Mouse (Mus musculus): Measurements from ENCODE around the gene Spata13. TPM values are rescaled to one million over a fixed set of nuclear protein-coding genes. Genes with fewer than 3 reads are reported as not detected.

Spata13 gene
- polyA plus RNA-seq, 1 experiment from 2014 or later: 14.3 TPM

- Histone ChIP-seq H3K9me3 (ENCODE audit: low read depth, low read length) (no peaks in the 10 kb centered on the region), H3K4me3 (ENCODE audit: low read depth, low read length) (no peak overlapping the region), H3K9ac (no peak overlapping the region), H3K4me2 (no peak overlapping the region), H3K27me3 (ENCODE audit: insufficient read depth, low read length) (no peaks in the 10 kb centered on the region), H3K36me3 (ENCODE audit: insufficient read depth) (no peaks in the 10 kb centered on the region), H3K4me1 (ENCODE audit: insufficient read depth) (0 out of 2 replicates have a peak, but pooled peaks cover 8% of the 10 kb centered on the region), H3K27ac (ENCODE audit: low read depth) (no peak overlapping the region)
- WGBS: 78% methylated on average over 5 of the region's 5 CpGs
- DNase-seq (no peak), ATAC-seq (ENCODE audit: insufficient read depth) (no peak)
- no peak for TF ChIP-seq CTCF (IDR thresholded peaks at IDR 0.05; ENCODE audit: low read depth)
Measured at GRCm38 (mm10) chr14:60711161-60711560, 77.4 kb downstream of the Spata13 start.

GRCm38 (mm10) chr14:60711590-60712288 lies 77.9 kb downstream of the Spata13 start:
- H3K4me2 ChIP-seq: no peak overlapping the region
- H3K9ac ChIP-seq: no peak overlapping the region
- H3K27me3 ChIP-seq (ENCODE audit: insufficient read depth, low read length): no peaks in the 10 kb centered on the region
- no peaks in the 10 kb centered on the region for H3K36me3 ChIP-seq (ENCODE audit: insufficient read depth)
- 86% methylated on average over 6 of the region's 6 CpGs for WGBS
- TF ChIP-seq CTCF (IDR thresholded peaks at IDR 0.05; ENCODE audit: low read depth): peak; percentile 26; the same call in 1 of the 2 replicates
- no peaks in the 10 kb centered on the region for H3K9me3 ChIP-seq (ENCODE audit: low read depth, low read length)
- H3K4me1 ChIP-seq (ENCODE audit: insufficient read depth): 0 out of 2 replicates have a peak, but pooled peaks cover 5% of the 10 kb centered on the region
- H3K27ac ChIP-seq (ENCODE audit: low read depth): no peak overlapping the region
- DNase-seq (no peak), ATAC-seq (ENCODE audit: insufficient read depth) (no peak)
- no peak overlapping the region for H3K4me3 ChIP-seq (ENCODE audit: low read depth, low read length)

GRCm38 (mm10) chr14:60712289-60712830 lies 78.6 kb downstream of the Spata13 start:
- DNase-seq: no peak
- Histone ChIP-seq H3K27ac (ENCODE audit: low read depth) (no peak overlapping the region), H3K9me3 (ENCODE audit: low read depth, low read length) (no peaks in the 10 kb centered on the region), H3K4me1 (ENCODE audit: insufficient read depth) (no peaks in the 10 kb centered on the region), H3K4me2 (no peak overlapping the region), H3K4me3 (ENCODE audit: low read depth, low read length) (no peak overlapping the region), H3K36me3 (ENCODE audit: insufficient read depth) (no peaks in the 10 kb centered on the region), H3K9ac (no peak overlapping the region), H3K27me3 (ENCODE audit: insufficient read depth, low read length) (no peaks in the 10 kb centered on the region)
- no peak for TF ChIP-seq CTCF (IDR thresholded peaks at IDR 0.05; ENCODE audit: low read depth)
- WGBS: 78% methylated on average over 11 of the region's 11 CpGs
- no peak for ATAC-seq (ENCODE audit: insufficient read depth)

- Histone ChIP-seq H3K27me3 (ENCODE audit: insufficient read depth, low read length) (no peaks in the 10 kb centered on the region), H3K4me2 (no peak overlapping the region), H3K27ac (ENCODE audit: low read depth) (no peak overlapping the region), H3K4me3 (ENCODE audit: low read depth, low read length) (no peak overlapping the region), H3K4me1 (ENCODE audit: insufficient read depth) (no peaks in the 10 kb centered on the region), H3K9ac (no peak overlapping the region), H3K36me3 (ENCODE audit: insufficient read depth) (no peaks in the 10 kb centered on the region), H3K9me3 (ENCODE audit: low read depth, low read length) (no peaks in the 10 kb centered on the region)
- TF ChIP-seq CTCF (IDR thresholded peaks at IDR 0.05; ENCODE audit: low read depth): no peak
- 81% methylated on average over 5 of the region's 5 CpGs for WGBS
- DNase-seq (no peak), ATAC-seq (ENCODE audit: insufficient read depth) (no peak)
Measured at GRCm38 (mm10) chr14:60715686-60716085, 81.9 kb downstream of the Spata13 start.

DNA sequence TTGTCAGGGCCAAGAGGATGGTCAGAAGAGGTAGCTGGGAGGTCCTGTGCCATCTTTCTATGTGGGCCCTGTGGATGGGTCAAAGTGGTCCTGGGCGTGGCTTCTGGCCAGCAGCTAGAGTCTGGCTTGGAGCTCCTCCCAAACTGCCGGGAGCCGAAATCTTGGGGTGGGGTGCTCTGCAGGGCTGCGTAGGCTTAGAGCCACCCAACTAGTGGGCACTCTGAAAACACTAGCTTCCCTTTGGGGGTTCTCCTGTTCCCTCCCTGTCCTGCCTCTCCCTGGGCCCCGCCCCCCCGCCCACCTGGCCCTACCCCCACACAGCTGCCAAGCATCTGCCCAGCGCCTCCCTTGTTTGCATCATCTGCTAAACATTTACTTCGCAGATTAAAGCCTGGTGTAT lies 87.5 kb downstream of the Spata13 start:
- Histone ChIP-seq H3K4me3 (ENCODE audit: low read depth, low read length) (no peak overlapping the region), H3K4me1 (ENCODE audit: insufficient read depth) (no peaks in the 10 kb centered on the region), H3K27me3 (ENCODE audit: insufficient read depth, low read length) (no peaks in the 10 kb centered on the region), H3K36me3 (ENCODE audit: insufficient read depth) (no peaks in the 10 kb centered on the region), H3K9me3 (ENCODE audit: low read depth, low read length) (no peaks in the 10 kb centered on the region), H3K4me2 (no peak overlapping the region), H3K27ac (ENCODE audit: low read depth) (no peak overlapping the region), H3K9ac (no peak overlapping the region)
- no peak for ATAC-seq (ENCODE audit: insufficient read depth)
- no peak for TF ChIP-seq CTCF (IDR thresholded peaks at IDR 0.05; ENCODE audit: low read depth)
- 38% methylated on average over 8 of the region's 8 CpGs for WGBS
- DNase-seq: no peak

DNA sequence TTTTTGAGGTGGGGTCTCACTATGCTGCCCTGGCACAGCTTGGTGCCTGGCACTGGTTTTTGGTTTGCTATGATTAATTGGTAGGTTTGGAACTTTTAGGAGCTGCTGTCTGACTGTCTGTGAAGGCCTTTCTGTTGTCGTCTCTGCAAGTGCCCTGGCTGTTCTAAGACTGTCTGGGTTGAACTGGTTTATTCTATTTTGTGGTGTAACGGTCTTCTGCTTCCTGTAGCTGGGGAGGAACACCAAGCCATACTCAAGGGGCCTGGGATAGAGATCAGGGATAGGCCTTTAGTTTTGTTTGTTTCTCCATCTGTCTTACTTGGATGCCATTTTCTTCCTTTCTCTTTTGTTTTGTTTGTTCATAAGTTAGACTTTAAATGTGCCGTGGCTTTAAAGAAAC lies 88.1 kb downstream of the Spata13 start:
- no peak overlapping the region for H3K9ac ChIP-seq
- no peaks in the 10 kb centered on the region for H3K4me1 ChIP-seq (ENCODE audit: insufficient read depth)
- H3K27ac ChIP-seq (ENCODE audit: low read depth): no peak overlapping the region
- H3K36me3 ChIP-seq (ENCODE audit: insufficient read depth): no peaks in the 10 kb centered on the region
- no peak for TF ChIP-seq CTCF (IDR thresholded peaks at IDR 0.05; ENCODE audit: low read depth)
- ATAC-seq (ENCODE audit: insufficient read depth) (no peak), DNase-seq (no peak)
- 44% methylated on average over 3 of the region's 3 CpGs for WGBS
- H3K4me2 ChIP-seq: no peak overlapping the region
- no peaks in the 10 kb centered on the region for H3K9me3 ChIP-seq (ENCODE audit: low read depth, low read length)
- H3K4me3 ChIP-seq (ENCODE audit: low read depth, low read length): no peak overlapping the region
- H3K27me3 ChIP-seq (ENCODE audit: insufficient read depth, low read length): no peaks in the 10 kb centered on the region

DNA sequence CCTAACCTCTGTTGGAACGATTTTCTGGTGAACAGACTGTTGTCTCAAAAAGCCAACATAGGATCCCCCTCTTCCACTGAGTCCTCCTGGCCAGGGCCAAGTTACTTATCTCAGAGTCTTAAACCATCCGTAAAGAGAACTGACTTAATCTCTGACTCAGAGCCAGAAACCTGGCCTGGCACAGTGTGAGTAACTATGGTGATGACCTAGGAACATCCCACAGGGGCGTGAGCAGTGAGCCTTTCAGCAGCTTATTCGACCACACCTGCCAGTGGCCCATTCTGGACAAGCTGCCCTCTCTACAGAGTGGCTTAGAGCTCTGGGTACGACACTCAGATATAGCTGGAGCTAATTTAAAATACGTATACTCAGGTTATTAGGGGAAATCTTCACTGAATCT lies 92.3 kb downstream of the Spata13 start:
- H3K9me3 ChIP-seq (ENCODE audit: low read depth, low read length): no peaks in the 10 kb centered on the region
- no peak overlapping the region for H3K4me3 ChIP-seq (ENCODE audit: low read depth, low read length)
- no peak for TF ChIP-seq CTCF (IDR thresholded peaks at IDR 0.05; ENCODE audit: low read depth)
- no peaks in the 10 kb centered on the region for H3K36me3 ChIP-seq (ENCODE audit: insufficient read depth)
- DNase-seq (no peak), ATAC-seq (ENCODE audit: insufficient read depth) (no peak)
- no peaks in the 10 kb centered on the region for H3K27me3 ChIP-seq (ENCODE audit: insufficient read depth, low read length)
- no peak overlapping the region for H3K27ac ChIP-seq (ENCODE audit: low read depth)
- no peaks in the 10 kb centered on the region for H3K4me1 ChIP-seq (ENCODE audit: insufficient read depth)
- no peak overlapping the region for H3K9ac ChIP-seq
- H3K4me2 ChIP-seq: no peak overlapping the region
- WGBS: 55% methylated on average over 6 of the region's 6 CpGs
